Mouse (Mus musculus): ENCODE measurements around the gene Ttc29.

The Ttc29 gene

GRCm38 (mm10) chr8:78426455-78426854 lies 213.4 kb downstream of the Ttc29 start:
- DNase-seq (ENCODE audit: low spot score): no peak

DNA sequence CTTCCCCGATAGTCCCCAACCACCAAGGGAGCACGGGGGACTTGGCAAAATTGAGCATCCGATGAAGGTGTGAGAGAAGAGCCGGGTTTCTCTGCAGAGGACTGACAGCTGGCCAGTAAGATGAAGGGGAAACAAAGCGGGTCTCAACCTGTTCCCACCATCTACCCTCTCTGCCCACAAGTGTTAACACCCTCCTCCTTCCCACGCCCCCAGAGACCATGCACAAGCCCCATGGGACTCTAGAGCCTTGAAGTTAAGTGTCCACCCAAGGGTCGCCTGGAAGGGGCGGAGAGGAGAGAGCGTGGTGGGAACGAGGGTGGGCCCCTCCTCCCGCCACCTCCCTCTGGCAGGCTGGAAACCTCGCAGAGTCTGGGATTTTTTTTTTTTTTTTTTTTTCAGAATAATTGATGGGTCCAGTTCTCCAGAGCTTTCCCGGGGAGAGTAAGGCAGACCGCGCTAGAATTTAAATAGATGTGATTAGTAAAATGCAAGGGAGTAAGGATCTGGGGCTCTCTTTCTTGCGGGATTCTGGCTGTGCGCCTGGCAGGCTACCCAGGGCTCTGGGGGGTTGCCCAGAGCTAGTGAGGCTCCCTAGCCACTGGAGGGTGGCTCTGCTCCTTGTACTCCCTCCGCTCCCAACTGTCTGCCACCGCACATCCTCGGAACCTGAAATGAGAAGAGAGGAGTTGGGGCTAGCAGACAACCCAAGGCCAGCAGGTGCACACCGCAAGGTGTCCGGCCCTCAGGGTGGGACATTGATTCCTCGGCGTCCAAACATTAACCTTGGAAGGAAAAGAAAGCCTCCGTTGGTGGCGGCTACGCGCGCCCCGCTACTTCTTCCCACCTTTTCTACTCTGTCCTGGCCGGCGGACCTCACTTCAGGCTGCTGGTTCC lies 214.0 kb downstream of the Ttc29 start:
- DNase-seq (ENCODE audit: low spot score): no peak

- DNase-seq (ENCODE audit: low spot score): no peak
Measured at GRCm38 (mm10) chr8:78427769-78428130, 214.7 kb downstream of the Ttc29 start.

- DNase-seq (ENCODE audit: low spot score): no peak
Measured at GRCm38 (mm10) chr8:78428148-78428547, 215.1 kb downstream of the Ttc29 start.

- DNase-seq (ENCODE audit: low spot score): no peak
Measured at GRCm38 (mm10) chr8:78431356-78431755, 218.3 kb downstream of the Ttc29 start.

GRCm38 (mm10) chr8:78432451-78432850 lies 219.4 kb downstream of the Ttc29 start:
- no peak for DNase-seq (ENCODE audit: low spot score)

DNA sequence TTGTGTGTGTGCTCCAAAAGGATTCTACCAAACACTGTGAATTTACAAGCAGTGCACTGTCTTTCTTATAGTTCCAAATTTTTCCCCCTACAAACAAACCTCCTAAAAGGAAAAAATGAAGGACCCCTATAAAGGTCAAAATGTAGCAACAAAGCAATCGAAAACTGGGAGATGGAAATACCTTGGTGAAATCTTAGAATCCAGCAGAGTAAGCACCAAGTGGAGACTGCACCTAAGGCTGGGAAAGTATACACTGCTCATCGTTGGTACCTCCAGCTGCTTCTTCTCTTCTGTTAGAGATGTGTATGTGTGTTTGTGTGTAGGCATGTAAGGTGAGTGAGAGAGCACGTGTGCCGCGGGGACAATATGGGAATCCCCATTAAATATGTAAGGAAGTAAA lies 220.2 kb downstream of the Ttc29 start:
- DNase-seq (ENCODE audit: low spot score): no peak

- no peak for DNase-seq (ENCODE audit: low spot score)
Measured at GRCm38 (mm10) chr8:78434340-78434739, 221.2 kb downstream of the Ttc29 start.

DNA sequence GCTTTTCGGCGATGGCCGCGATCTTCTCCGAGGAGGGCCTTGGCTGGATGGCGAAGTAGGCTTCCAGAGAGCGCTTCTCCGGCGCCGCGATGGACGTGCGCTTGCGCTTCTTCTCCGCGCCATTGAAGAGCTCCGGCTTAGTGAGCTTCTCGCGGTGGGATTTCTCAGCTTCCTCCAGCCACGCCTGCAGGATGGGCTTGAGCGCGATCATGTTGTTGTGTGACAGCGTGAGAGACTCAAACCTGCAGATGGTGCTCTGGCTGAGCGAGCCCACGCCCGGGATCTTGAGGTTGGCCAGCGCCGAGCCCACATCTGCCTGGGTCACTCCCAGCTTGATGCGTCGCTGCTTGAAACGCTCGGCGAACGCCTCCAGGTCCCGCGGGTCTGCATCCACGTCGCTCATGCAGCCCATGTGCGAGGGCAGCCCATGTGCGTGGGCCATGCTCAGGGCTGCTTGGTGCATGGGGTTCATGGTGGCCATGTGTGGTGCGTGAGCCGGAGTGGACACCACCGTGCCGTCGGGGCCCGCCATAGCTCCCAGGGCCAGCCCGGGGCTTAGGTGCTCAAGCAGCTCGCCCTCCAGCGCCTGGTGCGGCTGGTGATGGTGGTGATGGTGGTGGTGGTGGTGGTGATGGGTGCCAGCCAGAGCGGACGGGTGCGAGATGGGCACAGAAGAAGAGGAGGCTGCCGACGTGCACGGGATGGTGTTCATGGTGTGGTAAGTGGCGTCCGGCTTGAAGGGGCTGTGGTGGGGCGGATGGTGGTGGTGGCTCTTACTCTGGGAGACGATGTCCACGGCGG lies 221.9 kb downstream of the Ttc29 start:
- DNase-seq (ENCODE audit: low spot score): no peak

- no peak for DNase-seq (ENCODE audit: low spot score)
Measured at GRCm38 (mm10) chr8:78435624-78435960, 222.5 kb downstream of the Ttc29 start.

- DNase-seq (ENCODE audit: low spot score): no peak
Measured at GRCm38 (mm10) chr8:78436071-78436651, 223.1 kb downstream of the Ttc29 start, which contains the start of gene Pou4f2. Gene Pou4f2 (minus strand): TSS chr8:78436645.

- no peak for DNase-seq (ENCODE audit: low spot score)
Measured at GRCm38 (mm10) chr8:78436661-78437060, 223.6 kb downstream of the Ttc29 start.

- DNase-seq (ENCODE audit: low spot score): no peak
Measured at GRCm38 (mm10) chr8:78437140-78438045, 224.3 kb downstream of the Ttc29 start.

- DNase-seq (ENCODE audit: low spot score): no peak
Measured at GRCm38 (mm10) chr8:78438121-78438520, 225.0 kb downstream of the Ttc29 start.

DNA sequence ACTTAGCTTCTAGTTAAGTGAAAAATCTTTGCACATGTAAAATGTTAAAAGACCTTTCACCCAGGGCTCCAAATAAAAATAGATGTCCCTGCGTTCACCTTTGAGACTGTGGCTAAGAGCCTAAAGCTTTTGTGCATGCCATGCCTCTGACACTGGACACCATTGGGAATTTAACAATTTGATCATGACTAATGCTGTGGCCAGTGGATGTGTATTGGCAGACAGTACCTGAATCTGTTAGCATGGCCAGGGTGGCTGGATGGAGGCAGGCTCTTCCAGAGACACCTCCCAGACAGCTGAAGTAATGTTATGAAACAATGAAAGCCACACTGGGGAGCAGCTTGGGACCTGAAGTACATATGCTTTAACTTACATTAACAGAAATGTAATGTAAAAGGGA lies 229.7 kb downstream of the Ttc29 start:
- DNase-seq (ENCODE audit: low spot score): no peak

All from layer of hippocampus, adult 11-12 months (tissue).